Mouse (Mus musculus): ENCODE data around the gene Myo3a. TPM values are rescaled to one million over a fixed set of nuclear protein-coding genes. Genes with fewer than 3 reads are reported as not detected.

The Myo3a gene
- polyA plus RNA-seq, 1 experiment from 2014 or later: not detected

DNA sequence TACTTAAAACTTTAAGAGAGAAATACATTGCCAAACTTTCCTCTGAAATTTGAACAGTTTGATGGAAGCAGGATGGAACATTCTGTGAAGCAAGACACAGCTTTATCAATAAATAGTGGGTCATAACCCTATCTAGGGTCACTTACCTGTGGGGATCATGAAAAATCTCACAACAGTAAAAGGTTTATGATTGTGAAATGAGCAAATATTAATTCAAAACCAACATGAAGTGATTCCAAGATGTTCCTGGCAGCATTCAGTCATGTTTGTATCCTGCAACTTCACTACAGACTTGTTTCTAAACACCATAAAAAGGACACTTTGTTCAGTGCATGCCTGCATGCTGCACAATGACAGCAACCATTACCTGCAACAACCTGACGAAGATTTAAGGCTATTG is 436.4 kb downstream of the Myo3a start:
- no peaks in the 10 kb centered on the region for H3K4me1 ChIP-seq
- no peak overlapping the region for H3K9ac ChIP-seq
- no peak overlapping the region for H3K4me3 ChIP-seq
- no peak overlapping the region for H3K27ac ChIP-seq
- WGBS: 64% methylated on average over 1 of the region's 1 CpGs
- no peak for ATAC-seq (ENCODE audit: borderline replicate concordance, extremely low read depth, low FRiP score, low TSS enrichment)
- H3K36me3 ChIP-seq: no peaks in the 10 kb centered on the region
- H3K9me3 ChIP-seq: no peaks in the 10 kb centered on the region
- H3K4me2 ChIP-seq: no peak overlapping the region
- H3K27me3 ChIP-seq: no peaks in the 10 kb centered on the region

Small RNA genes within 50 kb of the gene (microRNA-seq; reads per million reads assigned to microRNA genes)
- not detected for gene Gm23636
- gene Mir3967: not detected

Data from lung, embryonic 15.5 days (tissue).